Mouse (Mus musculus) naive thymus-derived CD4-positive, alpha-beta T cell, adult 2 months (primary cell): ENCODE data around the gene Tns1.

ENCODE experiments used
- DNase-seq: peaks from one replicate; pipeline ENCODE4 v3.0.0-alpha.2; 2011; ENCODE audit warnings: low read depth

Tns1 gene

DNA sequence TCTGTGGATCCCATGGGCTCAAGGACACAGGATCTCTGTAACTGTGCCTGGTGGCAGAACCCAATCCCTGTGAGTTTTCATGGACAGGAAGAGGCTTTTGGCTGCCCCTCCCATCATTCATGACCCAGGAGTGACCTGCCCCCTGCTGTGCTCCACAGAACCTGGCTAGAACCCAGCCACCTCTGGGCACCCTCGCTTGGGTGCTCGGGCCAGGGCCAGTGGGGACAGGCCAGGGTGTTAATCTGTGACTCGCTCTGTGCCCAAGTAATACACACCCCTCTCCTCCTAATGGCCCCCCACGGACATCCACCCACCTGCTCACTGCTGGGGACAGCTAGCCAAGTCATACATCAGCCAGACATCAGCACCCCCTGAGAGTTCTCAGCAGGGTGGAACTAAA lies 65.9 kb downstream of the Tns1 start:
- DNase-seq, result no peak

- DNase-seq, result no peak
Observed at GRCm38 (mm10) chr1:74057501-74057900, 66.7 kb downstream of the Tns1 start.

DNA sequence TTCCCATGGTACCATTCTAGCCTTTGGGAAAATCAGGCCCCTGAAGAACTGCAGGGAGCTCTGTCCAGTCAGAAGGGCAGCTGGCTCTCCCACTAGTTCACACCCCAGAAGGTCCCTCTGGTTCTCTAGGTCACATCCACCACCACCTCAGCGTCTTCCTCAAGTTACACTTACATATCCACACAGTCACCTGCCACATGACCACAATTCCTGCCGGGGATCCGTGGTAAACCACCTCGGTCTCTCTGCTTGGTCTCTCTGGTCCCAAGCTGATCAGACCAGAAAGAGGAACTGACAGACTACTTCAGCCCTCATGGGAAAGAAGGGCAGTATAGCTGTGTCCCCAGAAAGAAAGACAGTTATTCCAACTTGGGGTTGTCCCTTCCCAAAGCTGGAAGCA lies 68.7 kb downstream of the Tns1 start:
- DNase-seq, result no peak

GRCm38 (mm10) chr1:74054471-74054870 lies 69.8 kb downstream of the Tns1 start:
- DNase-seq, result no peak

- DNase-seq, result no peak
Observed at GRCm38 (mm10) chr1:74054007-74054406, 70.2 kb downstream of the Tns1 start.

DNA sequence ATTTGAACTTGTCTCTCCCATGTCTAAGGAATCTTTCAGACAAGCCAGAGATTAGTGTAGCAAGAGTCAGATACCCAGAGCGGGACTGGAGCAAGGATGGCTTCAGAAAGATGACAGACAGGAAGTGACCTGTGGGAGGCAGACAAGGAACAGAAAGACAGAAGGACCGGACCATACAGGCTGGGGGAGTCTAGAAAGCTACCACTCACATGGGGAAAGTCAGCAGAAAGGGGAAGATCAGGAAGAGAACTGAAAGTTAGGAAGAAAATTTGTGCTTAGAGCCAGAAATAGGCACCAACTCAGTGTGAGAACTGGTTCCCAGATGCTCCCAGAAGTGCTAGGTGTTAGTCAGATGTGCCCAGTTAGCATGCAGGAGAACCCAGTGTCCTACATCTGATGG lies 71.2 kb downstream of the Tns1 start:
- DNase-seq, result no peak

DNA sequence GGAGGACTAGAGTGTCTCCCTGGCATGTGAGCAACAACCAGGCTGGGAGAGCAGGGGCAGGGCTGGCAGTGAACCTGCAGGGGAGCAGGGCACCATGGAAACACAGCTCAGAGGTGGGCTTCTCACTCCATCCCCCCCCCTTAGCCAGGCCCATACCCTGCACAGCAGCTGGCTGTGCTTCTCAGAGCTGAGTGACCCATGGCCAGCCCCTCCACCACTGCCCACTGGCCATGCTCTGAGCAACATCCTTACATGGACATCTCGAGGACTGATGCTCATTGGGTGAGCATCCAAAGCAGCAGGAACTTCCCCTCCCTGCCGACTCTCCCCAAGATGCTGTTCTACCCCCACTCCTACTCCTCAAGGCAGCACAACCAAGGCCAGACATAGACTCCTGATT lies 72.9 kb downstream of the Tns1 start:
- no peak for DNase-seq

- DNase-seq, result no peak
Observed at GRCm38 (mm10) chr1:74049430-74049829, 74.8 kb downstream of the Tns1 start.

GRCm38 (mm10) chr1:74047722-74048121 lies 76.5 kb downstream of the Tns1 start:
- DNase-seq, result no peak

DNA sequence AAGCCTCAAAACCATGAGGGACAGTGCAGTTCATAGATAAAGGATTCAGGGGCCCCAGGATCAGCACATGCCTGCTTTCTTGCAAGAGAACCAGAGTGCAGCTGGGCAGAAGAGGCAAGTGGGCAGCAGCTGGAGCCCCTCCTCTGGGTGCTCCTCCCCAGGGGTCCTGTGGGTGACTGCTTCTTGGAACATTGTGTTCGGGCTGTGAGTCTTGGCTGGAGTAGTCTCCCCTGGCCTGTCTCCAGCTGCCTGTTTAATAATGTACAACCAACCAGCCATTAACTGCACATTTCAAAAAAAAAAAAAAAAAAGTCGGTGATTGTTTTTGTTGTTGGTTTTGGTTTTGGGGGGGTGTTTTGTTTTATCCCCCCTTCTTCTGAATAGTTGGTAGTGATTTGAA lies 76.9 kb downstream of the Tns1 start:
- DNase-seq, result no peak

GRCm38 (mm10) chr1:74045034-74045433 lies 79.2 kb downstream of the Tns1 start:
- no peak for DNase-seq

- no peak for DNase-seq
Observed at GRCm38 (mm10) chr1:74044421-74044820, 79.8 kb downstream of the Tns1 start.

GRCm38 (mm10) chr1:74043584-74044105 lies 80.6 kb downstream of the Tns1 start:
- DNase-seq, result no peak

GRCm38 (mm10) chr1:74042711-74043467 lies 81.4 kb downstream of the Tns1 start:
- no peak for DNase-seq

- DNase-seq, result no peak
Observed at GRCm38 (mm10) chr1:74041692-74042091, 82.6 kb downstream of the Tns1 start.

- no peak for DNase-seq
Observed at GRCm38 (mm10) chr1:74041178-74041577, 83.1 kb downstream of the Tns1 start.

GRCm38 (mm10) chr1:74036560-74037390 lies 87.5 kb downstream of the Tns1 start:
- DNase-seq, result peak; percentile 6

GRCm38 (mm10) chr1:74035912-74036489 lies 88.2 kb downstream of the Tns1 start:
- no peak for DNase-seq

- no peak for DNase-seq
Observed at GRCm38 (mm10) chr1:74035487-74035886, 88.8 kb downstream of the Tns1 start.

DNA sequence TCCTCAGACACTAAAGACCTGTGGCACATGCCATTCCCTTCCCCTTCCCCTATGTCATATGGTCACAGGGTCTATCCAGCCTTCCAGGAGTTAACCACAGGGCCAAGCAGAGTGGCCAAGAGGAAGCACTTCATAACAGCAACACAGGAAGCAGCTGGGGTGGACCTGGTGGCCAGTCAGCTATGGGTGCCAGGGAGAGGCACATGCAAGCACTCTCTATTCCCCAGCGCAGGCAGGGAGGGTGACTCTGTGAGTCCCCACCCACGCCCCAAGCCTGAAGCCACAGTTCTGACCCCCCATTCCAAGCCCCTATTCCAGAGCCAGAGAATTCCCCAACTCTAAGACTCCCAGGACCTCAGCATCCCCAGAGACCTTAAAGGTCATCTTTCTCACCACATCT lies 89.5 kb downstream of the Tns1 start:
- DNase-seq, result no peak

DNA sequence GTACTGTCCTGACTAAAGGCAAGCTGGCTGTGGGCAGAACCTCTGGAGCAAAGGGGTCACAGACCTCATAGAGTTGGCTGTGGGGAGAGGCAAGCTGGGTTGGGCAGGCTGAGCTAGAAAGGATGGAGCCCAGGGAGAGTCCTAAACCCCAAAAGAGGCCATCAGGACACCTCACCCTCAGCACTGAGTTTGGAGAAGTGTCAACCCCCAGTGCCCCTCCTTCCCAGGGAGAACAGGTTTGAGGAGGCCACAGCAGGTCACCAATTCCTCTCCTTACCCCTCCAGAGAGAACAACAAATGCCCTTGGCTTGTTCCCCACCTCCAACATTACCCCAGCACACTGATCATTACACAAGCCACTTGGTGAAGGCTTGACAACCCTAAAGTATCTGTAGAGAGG lies 90.0 kb downstream of the Tns1 start:
- no peak for DNase-seq

GRCm38 (mm10) chr1:74033407-74033806 lies 90.8 kb downstream of the Tns1 start:
- no peak for DNase-seq

DNA sequence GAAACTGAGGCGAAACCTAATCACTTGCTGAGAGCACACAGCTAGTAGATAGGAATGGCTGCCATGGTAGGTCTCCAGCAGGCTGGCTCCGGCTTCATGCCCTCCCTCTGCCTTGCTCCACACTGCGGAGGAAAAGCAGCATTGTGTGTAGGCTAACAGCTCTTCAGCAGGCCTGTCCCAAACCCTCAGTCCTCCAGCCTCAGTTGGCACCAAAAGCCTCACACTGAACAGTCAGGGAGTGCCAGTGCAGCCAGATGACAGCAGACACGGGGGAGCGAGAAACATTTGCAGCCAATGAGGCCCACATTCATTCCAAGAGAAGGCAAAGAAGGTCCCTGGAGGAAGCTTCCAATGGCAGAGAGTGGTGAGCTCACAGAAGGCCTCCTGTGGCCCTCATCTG lies 91.3 kb downstream of the Tns1 start:
- DNase-seq, result no peak
